Mouse (Mus musculus) CH12.LX (cell line): Measurements from ENCODE around the gene Nup210. TPM values are rescaled to one million over a fixed set of nuclear protein-coding genes. Genes with fewer than 3 reads are reported as not detected.

ENCODE experiments used
- DNase-seq: peaks from one replicate; pipeline ENCODE4 v3.0.0-alpha.2; 2013; ENCODE audit errors: extremely low read depth
- H3K27ac ChIP-seq: 2 replicates; pipeline ENCODE4 v1.5.1; 2012; ENCODE audit warnings: low read depth, mild to moderate bottlenecking, control low read depth, moderate library complexity; ENCODE audit not compliant: insufficient read depth
- H3K27me3 ChIP-seq: replicated peaks from 2 replicates; pipeline ENCODE3; 2012; ENCODE audit warnings: inconsistent platforms
- H3K36me3 ChIP-seq, 2 experiments: replicated peaks in 1 of 2; 2 replicates each; pipeline versions ENCODE3 to v1.6.1; 2012; ENCODE audit warnings: inconsistent platforms in 1 of 2, low read length in 1 of 2, mild to moderate bottlenecking in 1 of 2, mixed read lengths in 1 of 2, moderate library complexity in 1 of 2; ENCODE audit not compliant: control insufficient read depth in 1 of 2, insufficient read depth in 1 of 2
- H3K4me1 ChIP-seq, 2 experiments: 2 replicates each; pipeline ENCODE4 v1.6.1; 2012; ENCODE audit warnings: inconsistent platforms in 1 of 2, moderate library complexity in 1 of 2; ENCODE audit not compliant: insufficient read depth in 2 of 2, control insufficient read depth in 1 of 2
- H3K4me2 ChIP-seq: 2 replicates; pipeline ENCODE4 v1.6.1; 2012; ENCODE audit warnings: low read depth, mild to moderate bottlenecking, control low read depth; ENCODE audit not compliant: poor library complexity, insufficient read depth, severe bottlenecking
- H3K4me3 ChIP-seq, 3 experiments: fragments of 150-350 bp in 1 of 3; sonication (generic) in 1 of 3; replicated peaks in 1 of 3; 2 replicates each; pipeline versions ENCODE3 to v1.5.1; 2011 to 2012; ENCODE audit warnings: low read depth in 2 of 3, low read length in 2 of 3, mild to moderate bottlenecking in 2 of 3, moderate library complexity in 2 of 3, control low read depth in 1 of 3, improper control_type of control experiment in 1 of 3, inconsistent platforms in 1 of 3, mixed read lengths in 1 of 3; ENCODE audit not compliant: poor library complexity in 1 of 3
- H3K79me2 ChIP-seq: replicated peaks from 2 replicates; pipeline ENCODE4 v1.6.1; 2012; ENCODE audit warnings: mild to moderate bottlenecking, moderate library complexity; ENCODE audit not compliant: control insufficient read depth, poor library complexity, insufficient read depth, severe bottlenecking; ENCODE audit errors: extremely low read depth
- H3K9ac ChIP-seq: 2 replicates; pipeline ENCODE4 v1.6.1; 2012; ENCODE audit warnings: low read depth, mild to moderate bottlenecking, control low read depth, moderate library complexity; ENCODE audit not compliant: insufficient read depth
- H3K9me3 ChIP-seq: replicated peaks from 2 replicates; pipeline ENCODE3; 2012; ENCODE audit warnings: low read length, inconsistent platforms, mixed read lengths
- BHLHE40 ChIP-seq: IDR thresholded peaks from 2 replicates; pipeline ENCODE4 v1.6.1; 2011; ENCODE audit warnings: mild to moderate bottlenecking, low read depth, low read length, improper control_type of control experiment
- CHD1 ChIP-seq: IDR thresholded peaks from 2 replicates; pipeline ENCODE4 v1.6.1; 2012; ENCODE audit warnings: low read depth, low read length, improper control_type of control experiment, inconsistent platforms
- CHD2 ChIP-seq: IDR thresholded peaks from 2 replicates; pipeline ENCODE4 v1.6.1; 2011; ENCODE audit warnings: low read length, improper control_type of control experiment
- E2F4 ChIP-seq: IDR thresholded peaks from 2 replicates; pipeline ENCODE4 v1.6.1; 2011; ENCODE audit warnings: low read depth, low read length, improper control_type of control experiment; ENCODE audit not compliant: insufficient replicate concordance
- ELF1 ChIP-seq: IDR thresholded peaks from 2 replicates; pipeline ENCODE4 v1.6.1; 2014; ENCODE audit warnings: low read depth, mild to moderate bottlenecking, inconsistent platforms, low read length, improper control_type of control experiment
- EP300 ChIP-seq: IDR thresholded peaks from 2 replicates; pipeline ENCODE4 v1.6.1; 2011; ENCODE audit warnings: low read length, improper control_type of control experiment
- IRF4 ChIP-seq: IDR thresholded peaks from 2 replicates; pipeline ENCODE4 v1.6.1; 2014; ENCODE audit warnings: low read depth, mild to moderate bottlenecking, inconsistent platforms, low read length, improper control_type of control experiment
- JUND ChIP-seq: conservative IDR thresholded peaks from 2 replicates; pipeline ENCODE4 v1.6.1; 2011; ENCODE audit warnings: low read depth, low read length, improper control_type of control experiment
- MAFK ChIP-seq: IDR thresholded peaks from 2 replicates; pipeline ENCODE4 v1.6.1; 2011; ENCODE audit warnings: low read length, improper control_type of control experiment; ENCODE audit not compliant: insufficient replicate concordance
- MXI1 ChIP-seq: IDR thresholded peaks from 2 replicates; pipeline ENCODE4 v1.6.1; 2011; ENCODE audit warnings: mild to moderate bottlenecking, low read depth, low read length, improper control_type of control experiment
- MYC ChIP-seq: IDR thresholded peaks from 2 replicates; pipeline ENCODE4 v1.6.1; 2011; ENCODE audit warnings: low read depth, mild to moderate bottlenecking, improper control_type of control experiment, low read length
- POLR2AphosphoS2 ChIP-seq: IDR thresholded peaks from 2 replicates; pipeline ENCODE4 v1.6.1; 2011; ENCODE audit warnings: low read depth, low read length, improper control_type of control experiment
- SIN3A ChIP-seq: IDR thresholded peaks from 2 replicates; pipeline ENCODE4 v1.6.1; 2012; ENCODE audit warnings: low read length, improper control_type of control experiment, inconsistent platforms
- TBP ChIP-seq: conservative IDR thresholded peaks from 2 replicates; pipeline ENCODE4 v1.6.1; 2011; ENCODE audit warnings: low read depth, low read length, improper control_type of control experiment
- TCF12 ChIP-seq: IDR thresholded peaks from 2 replicates; pipeline ENCODE4 v1.6.1; 2014; ENCODE audit warnings: low read depth, mild to moderate bottlenecking, inconsistent platforms, low read length, improper control_type of control experiment
- USF1 ChIP-seq: IDR thresholded peaks from 2 replicates; pipeline ENCODE4 v1.6.1; 2014; ENCODE audit warnings: low read depth, mild to moderate bottlenecking, inconsistent platforms, low read length, improper control_type of control experiment
- ZC3H11A ChIP-seq: IDR thresholded peaks from 2 replicates; pipeline ENCODE4 v1.6.1; 2012; ENCODE audit warnings: low read depth, mild to moderate bottlenecking, inconsistent platforms, low read length, improper control_type of control experiment
- dilution Hi-C: fragments of 300-500 bp; cut with MboI; formaldehyde crosslinking; loops from 2 replicates; pipeline ENCODE4 v1.14.3; 2020; ENCODE audit warnings: low sequenced_read_pairs; ENCODE audit not compliant: extremely low pct_unique_long_range_greater_than_20kb, extremely low pct_ligation_motif_present
- in situ Hi-C: fragments of 300-500 bp; cut with MboI; formaldehyde crosslinking; loops from 3 replicates; pipeline ENCODE4 v1.14.3; 2019; ENCODE audit warnings: low sequenced_read_pairs, low pct_ligation_motif_present, low pct_unique_long_range_greater_than_20kb, mixed read lengths
- polyA plus RNA-seq: library from polyadenylated mRNA; unstranded; fragments of >175 nt; gene quantifications from 2 replicates; pipeline ENCODE4 v1.2.1, GENCODE M21; 2012; ENCODE audit warnings: low read depth; ENCODE audit not compliant: insufficient read length
- total RNA-seq, 2 experiments: library from RNA; depleted of rRNA; stranded (reverse); fragments of 300-350 nt in 1 of 2; fragments of >200 nt in 1 of 2; gene quantifications; 2 replicates each; pipeline ENCODE4 v1.2.3; 2012 to 2014

Nup210 gene
- total and polyA plus RNA-seq, 3 experiments = 41.9 to 103 (median 73.1) TPM

- TF ChIP-seq ZC3H11A (no peak), JUND (no peak), MXI1 (no peak)
Measured at GRCm38 (mm10) chr6:91115863-91116243, 776 bp downstream of the Nup210 start (continued).

GRCm38 (mm10) chr6:91115158-91115557 lies 1.5 kb downstream of the Nup210 start:
- TF ChIP-seq SIN3A (peak; percentile 24), MYC (0 out of 2 replicates have a peak, but pooled peaks have one; percentile 25), CHD1 (no peak), MAFK (no peak), POLR2AphosphoS2 (no peak), E2F4 (no peak), EP300 (peak; percentile 3; the same call in 1 of the 2 replicates)
- H3K9me3 ChIP-seq = peaks cover 3% of the 10 kb centered on the region
- peaks cover 0 to 13% of the 10 kb centered on the region in 2 experiments for H3K36me3 ChIP-seq
- peak overlapping the region; percentile 81 for H3K9ac ChIP-seq
- H3K27ac ChIP-seq = no peak overlapping the region
- in situ Hi-C loops (no loop called here), dilution Hi-C loops (no loop called here)
- H3K4me1 ChIP-seq = peaks cover 10 to 54% of the 10 kb centered on the region in 2 experiments
- H3K79me2 ChIP-seq = peaks cover 54% of the 10 kb centered on the region
- no peak for DNase-seq
- H3K4me3 ChIP-seq = peak overlapping the region; percentile 13 to 85 (median 84)
- no peaks in the 10 kb centered on the region for H3K27me3 ChIP-seq
- H3K4me2 ChIP-seq = peak overlapping the region; percentile 81

GRCm38 (mm10) chr6:91114716-91115115 lies 1.9 kb downstream of the Nup210 start:
- in situ Hi-C loops (no loop called here), dilution Hi-C loops (no loop called here)
- Histone ChIP-seq H3K4me2 (peak overlapping the region; percentile 81), H3K27ac (0 out of 2 replicates have a peak overlapping the region, but pooled peaks have one; percentile 38), H3K36me3 (peaks cover 0 to 13% of the 10 kb centered on the region in 2 experiments), H3K79me2 (peaks cover 58% of the 10 kb centered on the region), H3K4me1 (peaks cover 10 to 53% of the 10 kb centered on the region in 2 experiments), H3K9ac (peak overlapping the region; percentile 81), H3K9me3 (peaks cover 3% of the 10 kb centered on the region), H3K27me3 (no peaks in the 10 kb centered on the region), H3K4me3 (peak overlapping the region in 2 of 3 experiments; percentile 84 to 85)
- no peak for TF ChIP-seq CHD2
- peak; percentile 29; the same call in 1 of the 2 replicates for TF ChIP-seq IRF4
- TF ChIP-seq TCF12 = 0 out of 2 replicates have a peak, but pooled peaks have one; percentile 16
- peak; percentile 59 for TF ChIP-seq EP300
- TF ChIP-seq TBP = 0 out of 2 replicates have a peak, but pooled peaks have one; percentile 13
- TF ChIP-seq USF1 = no peak
- no peak for TF ChIP-seq MAFK
- peak; percentile 26; the same call in 1 of the 2 replicates for TF ChIP-seq ELF1
- TF ChIP-seq POLR2AphosphoS2 = no peak
- TF ChIP-seq BHLHE40 = 0 out of 2 replicates have a peak, but pooled peaks have one; percentile 25
- peak; percentile 39 for DNase-seq
